Mouse (Mus musculus): ENCODE results near the gene Frem1.

The Frem1 gene

GRCm38 (mm10) chr4:82875532-82875931, 176.6 kb downstream of the Frem1 start:
- DNase-seq (ENCODE audit: extremely low read depth, low read depth, low spot score) = no peak

GRCm38 (mm10) chr4:82874791-82875190, 177.3 kb downstream of the Frem1 start:
- DNase-seq (ENCODE audit: extremely low read depth, low read depth, low spot score) = no peak

GRCm38 (mm10) chr4:82872548-82872947, 179.6 kb downstream of the Frem1 start:
- no peak for DNase-seq (ENCODE audit: extremely low read depth, low read depth, low spot score)

GRCm38 (mm10) chr4:82872121-82872520, 180.0 kb downstream of the Frem1 start:
- DNase-seq (ENCODE audit: extremely low read depth, low read depth, low spot score) = no peak

- DNase-seq (ENCODE audit: extremely low read depth, low read depth, low spot score) = no peak
Measured at GRCm38 (mm10) chr4:82870931-82871330, 181.2 kb downstream of the Frem1 start.

GRCm38 (mm10) chr4:82867731-82868445, 184.3 kb downstream of the Frem1 start:
- no peak for DNase-seq (ENCODE audit: extremely low read depth, low read depth, low spot score)

GRCm38 (mm10) chr4:82867111-82867510, 185.0 kb downstream of the Frem1 start:
- DNase-seq (ENCODE audit: extremely low read depth, low read depth, low spot score) = no peak

- DNase-seq (ENCODE audit: extremely low read depth, low read depth, low spot score) = no peak
Measured at GRCm38 (mm10) chr4:82864974-82865699, 187.0 kb downstream of the Frem1 start.

GRCm38 (mm10) chr4:82863316-82863715, 188.8 kb downstream of the Frem1 start:
- DNase-seq (ENCODE audit: extremely low read depth, low read depth, low spot score) = no peak

- DNase-seq (ENCODE audit: extremely low read depth, low read depth, low spot score) = no peak
Measured at GRCm38 (mm10) chr4:82861451-82861850, 190.7 kb downstream of the Frem1 start.

GRCm38 (mm10) chr4:82860566-82860965, 191.6 kb downstream of the Frem1 start:
- no peak for DNase-seq (ENCODE audit: extremely low read depth, low read depth, low spot score)

GRCm38 (mm10) chr4:82859131-82860125, 192.7 kb downstream of the Frem1 start, which contains the start of gene Zdhhc21:
Gene Zdhhc21 (minus strand): TSS chr4:82859958.
- no peak for DNase-seq (ENCODE audit: extremely low read depth, low read depth, low spot score)

- no peak for DNase-seq (ENCODE audit: extremely low read depth, low read depth, low spot score)
Measured at GRCm38 (mm10) chr4:82858431-82859010, 193.6 kb downstream of the Frem1 start.

GRCm38 (mm10) chr4:82856986-82857385, 195.2 kb downstream of the Frem1 start:
- no peak for DNase-seq (ENCODE audit: extremely low read depth, low read depth, low spot score)

- DNase-seq (ENCODE audit: extremely low read depth, low read depth, low spot score) = no peak
Measured at GRCm38 (mm10) chr4:82853809-82854208, 198.3 kb downstream of the Frem1 start.

GRCm38 (mm10) chr4:82848552-82849234, 203.4 kb downstream of the Frem1 start:
- no peak for DNase-seq (ENCODE audit: extremely low read depth, low read depth, low spot score)

All from fat pad, adult 2 months (tissue).